Mouse (Mus musculus) megakaryocyte, embryonic 14.5 days (primary cell): ENCODE results near the gene Dock2.

Experiments used
- FLI1 ChIP-seq: IDR thresholded peaks from 2 replicates; pipeline ENCODE4 v1.6.1; 2012; ENCODE audit warnings: low read length, inconsistent platforms, mixed read lengths
- GATA1 ChIP-seq: IDR thresholded peaks from 3 replicates; pipeline ENCODE4 v1.6.1; 2012; ENCODE audit warnings: mixed read lengths, low read length, inconsistent platforms, borderline replicate concordance

- TF ChIP-seq GATA1, result no peak
- TF ChIP-seq FLI1, result no peak
Measured at GRCm38 (mm10) chr11:34762570-34763127, 21.0 kb downstream of the Dock2 start.
